Mouse (Mus musculus): ENCODE measurements at regions not wholly inside any gene's neighbourhood (a gene's known extent, or its start where the extent isn't known, plus 50 kb on each side); places are given as distances from the start of the nearest gene placed in this dataset.

DNA sequence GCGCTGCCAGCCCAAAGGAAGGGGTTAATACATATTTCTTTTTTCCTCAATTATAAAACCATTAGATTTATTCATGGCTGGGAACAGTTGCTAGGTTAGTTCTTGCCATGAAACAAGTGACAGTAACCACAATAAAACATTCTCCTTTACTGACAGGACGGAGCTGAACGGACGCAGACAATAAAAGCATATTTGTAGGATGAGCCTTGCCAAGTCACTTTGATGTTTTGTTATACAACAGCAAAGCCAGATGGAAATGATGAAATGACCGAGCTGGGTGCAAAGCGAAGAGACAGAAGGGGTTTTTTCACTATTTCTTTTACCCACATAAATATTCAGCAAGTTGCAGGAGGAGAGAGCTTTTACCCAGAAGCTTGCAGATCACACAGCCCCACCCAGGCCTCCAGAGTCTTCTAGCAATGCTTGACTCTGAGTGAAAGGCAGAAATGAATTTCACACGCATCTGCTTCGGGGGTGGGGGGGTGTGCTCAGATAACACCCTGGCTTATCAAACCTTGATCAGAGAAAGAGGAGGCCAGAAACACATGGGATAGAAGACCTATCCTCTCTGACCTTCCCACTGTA lies 395.3 kb downstream of the Mtx2 start:
- DNase-seq (ENCODE audit: low read depth, low spot score), result no peak

DNA sequence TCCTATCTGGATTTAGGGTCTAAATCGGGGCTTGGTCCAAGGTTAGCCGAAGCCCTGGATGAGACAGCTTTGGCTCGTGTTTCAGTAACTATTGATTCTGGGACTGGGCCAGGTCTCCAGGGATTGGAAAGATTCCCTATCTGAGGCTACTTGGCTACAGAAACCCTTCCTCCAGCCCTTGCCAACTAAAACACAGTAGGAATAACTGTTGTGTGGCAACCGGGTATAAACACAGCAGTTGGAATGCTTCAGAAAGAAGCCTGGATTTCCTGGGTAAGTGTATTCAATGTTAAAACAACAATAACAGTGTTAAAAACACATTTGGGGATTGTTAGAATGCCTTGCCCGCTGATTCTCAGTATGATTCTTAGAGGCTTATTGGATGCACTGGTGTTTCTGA lies 398.8 kb downstream of the Mtx2 start:
- DNase-seq (ENCODE audit: low read depth, low spot score), result no peak

DNA sequence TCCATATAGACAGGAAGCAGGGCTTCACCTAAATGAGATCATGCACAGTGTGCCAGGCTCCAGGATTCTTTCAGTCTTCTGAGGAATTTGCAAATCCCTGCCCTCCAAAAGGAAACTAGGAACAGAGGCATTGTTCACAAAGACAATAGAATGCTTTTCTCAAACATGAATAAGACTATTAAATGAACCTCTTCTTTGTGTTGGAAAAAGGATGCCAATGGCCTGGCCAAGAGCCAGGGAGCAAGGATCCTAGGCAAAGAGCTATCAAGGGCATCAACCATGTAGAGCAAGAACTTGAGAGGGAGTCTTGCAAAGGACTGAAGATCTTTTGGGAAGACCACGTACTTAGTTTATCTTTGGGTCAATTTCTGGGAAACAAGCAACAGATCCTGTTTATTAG lies 415.4 kb downstream of the Mtx2 start:
- peak; percentile 15 for DNase-seq (ENCODE audit: low read depth, low spot score)

DNA sequence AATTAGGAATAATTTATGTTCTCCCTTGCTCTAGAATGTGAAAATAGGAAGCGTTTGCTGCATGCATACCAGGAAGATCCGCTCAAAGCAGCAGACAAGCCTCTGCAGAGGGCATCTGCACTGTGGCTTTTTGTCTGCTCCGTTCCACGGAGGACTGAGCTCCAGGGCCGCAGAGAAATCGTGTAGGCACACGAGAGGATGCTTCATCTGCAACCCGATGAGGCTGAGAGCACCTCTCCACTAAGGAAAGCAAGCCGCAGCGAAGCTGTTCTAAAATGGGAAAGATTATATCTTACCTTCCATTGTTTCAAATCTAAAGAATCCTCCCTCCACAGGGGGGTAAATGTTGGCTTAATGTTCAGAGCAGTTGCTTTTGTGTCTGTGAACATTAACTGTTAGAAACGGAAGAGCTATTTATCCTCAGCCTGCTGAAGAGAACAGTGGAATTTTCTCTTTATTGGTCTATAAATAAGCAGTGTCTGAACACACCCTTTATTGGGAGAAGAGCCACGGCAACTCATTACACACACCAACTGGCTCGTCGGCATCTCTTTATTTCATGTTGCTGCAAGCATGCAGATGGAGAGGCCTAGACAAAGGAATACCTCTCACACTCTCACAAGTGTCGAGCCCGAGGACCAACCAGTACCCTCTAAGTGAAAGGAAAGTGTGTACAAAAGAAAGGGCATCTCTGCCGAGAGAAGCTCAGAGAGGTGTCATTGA lies 414.6 kb upstream of the Hnrnpa3 start:
- no peak for DNase-seq (ENCODE audit: low read depth, low spot score)

DNA sequence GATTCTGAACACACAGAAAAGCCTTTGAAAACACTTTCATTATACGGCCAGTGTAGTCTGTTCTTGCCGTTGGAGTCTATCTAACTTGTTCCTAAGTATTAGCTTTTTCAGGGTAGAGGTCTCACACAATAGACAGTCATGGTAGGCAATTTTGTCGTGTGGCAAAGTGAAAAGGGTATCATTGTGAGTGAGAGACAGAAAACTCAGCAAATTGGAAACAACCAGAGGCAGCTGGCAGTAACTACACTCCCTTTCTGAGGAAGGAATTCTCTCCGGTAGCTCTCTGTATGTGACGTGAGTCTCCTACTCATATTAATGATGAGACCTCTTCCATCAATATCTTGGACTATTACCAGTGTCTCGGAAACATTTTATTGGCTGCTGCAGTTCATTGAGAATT lies 413.8 kb upstream of the Hnrnpa3 start:
- no peak for DNase-seq (ENCODE audit: low read depth, low spot score)

DNA sequence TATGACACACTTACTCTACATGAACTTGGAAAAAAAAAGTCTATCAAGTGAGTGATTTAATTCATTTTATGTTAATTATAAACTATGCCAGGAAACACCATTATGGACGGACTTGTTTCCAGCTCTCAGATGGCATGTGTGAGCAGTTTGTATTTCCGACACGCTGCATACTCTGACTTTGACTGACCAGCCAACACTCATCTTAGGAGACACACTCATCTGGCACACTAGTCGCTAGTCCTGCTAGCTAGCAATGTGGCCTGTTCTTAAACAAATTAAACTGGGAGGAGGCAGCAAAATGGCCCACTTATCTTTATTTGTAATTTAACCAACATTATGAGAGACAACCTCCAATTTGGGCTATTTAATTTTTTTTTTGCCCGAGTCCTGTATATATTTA lies 413.4 kb upstream of the Hnrnpa3 start:
- DNase-seq (ENCODE audit: low read depth, low spot score), result no peak

DNA sequence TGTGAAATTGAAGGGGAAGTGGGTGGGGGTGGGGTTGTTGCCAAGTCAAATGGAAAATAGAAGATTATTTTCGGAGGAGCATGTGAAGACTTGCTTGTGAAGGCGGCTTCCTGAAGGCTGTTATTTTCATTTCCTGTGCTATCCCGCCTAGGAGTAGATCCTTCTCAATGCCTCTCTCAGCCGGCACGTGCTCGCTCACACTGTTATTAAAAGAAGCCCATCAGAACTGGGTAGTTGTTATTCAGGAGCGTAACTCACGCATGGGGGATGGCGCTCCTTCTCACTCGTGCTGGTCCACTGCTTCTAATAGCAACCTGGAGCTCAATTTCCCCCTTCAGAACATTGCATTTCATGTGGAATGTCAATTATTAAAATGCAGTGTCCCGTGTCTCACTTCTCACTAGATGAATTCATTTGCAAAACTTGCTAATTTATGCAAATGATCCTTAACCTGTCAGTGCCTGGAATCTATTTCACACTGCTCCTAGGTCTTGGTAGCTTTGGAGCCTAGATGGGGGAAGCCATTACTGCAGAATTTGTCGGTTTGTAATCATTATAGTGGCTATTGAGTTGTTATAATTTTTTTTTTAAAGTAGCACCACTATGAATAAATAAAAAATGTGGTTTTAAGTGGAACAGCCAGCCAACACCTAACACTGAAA lies 412.8 kb upstream of the Hnrnpa3 start:
- peak; percentile 16 for DNase-seq (ENCODE audit: low read depth, low spot score)

DNA sequence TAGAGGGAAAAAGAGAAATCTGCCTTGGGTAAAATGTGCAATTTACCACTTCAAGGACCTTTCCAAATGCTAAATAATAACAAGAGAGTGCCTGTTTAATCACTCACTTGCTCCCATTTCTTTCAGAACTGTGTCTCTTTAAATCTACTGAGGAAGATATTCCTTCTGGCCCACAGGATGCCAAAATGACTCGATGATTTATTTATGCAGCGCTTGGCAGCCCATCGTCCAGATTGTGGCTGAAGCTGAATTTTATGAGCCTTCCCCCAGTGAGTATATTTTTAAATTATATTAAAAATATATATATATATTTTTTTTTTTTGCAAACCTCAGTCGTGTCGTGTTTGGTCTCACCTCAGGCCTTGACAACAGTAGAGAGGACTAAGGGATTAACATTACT lies 410.8 kb upstream of the Hnrnpa3 start:
- DNase-seq (ENCODE audit: low read depth, low spot score), result no peak

DNA sequence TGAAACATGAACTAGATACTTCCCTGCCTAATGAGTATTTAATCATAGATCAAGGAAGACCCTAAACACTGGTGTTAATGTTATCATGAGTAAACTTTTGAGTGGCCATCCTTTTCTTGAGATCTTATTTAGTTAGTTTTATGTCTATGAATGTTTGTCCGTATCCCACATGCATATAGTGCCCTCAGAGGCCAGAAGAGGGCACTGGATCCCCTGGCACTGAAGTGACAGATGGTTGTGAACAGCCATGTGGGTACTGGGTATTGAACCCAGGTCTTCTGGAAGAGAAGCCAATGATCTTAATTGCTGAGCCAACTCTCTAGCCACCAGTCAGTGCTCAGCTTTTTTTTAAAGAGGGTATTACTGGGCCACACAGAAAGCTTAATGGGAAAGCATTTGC lies 408.6 kb upstream of the Hnrnpa3 start:
- no peak for DNase-seq (ENCODE audit: low read depth, low spot score)

DNA sequence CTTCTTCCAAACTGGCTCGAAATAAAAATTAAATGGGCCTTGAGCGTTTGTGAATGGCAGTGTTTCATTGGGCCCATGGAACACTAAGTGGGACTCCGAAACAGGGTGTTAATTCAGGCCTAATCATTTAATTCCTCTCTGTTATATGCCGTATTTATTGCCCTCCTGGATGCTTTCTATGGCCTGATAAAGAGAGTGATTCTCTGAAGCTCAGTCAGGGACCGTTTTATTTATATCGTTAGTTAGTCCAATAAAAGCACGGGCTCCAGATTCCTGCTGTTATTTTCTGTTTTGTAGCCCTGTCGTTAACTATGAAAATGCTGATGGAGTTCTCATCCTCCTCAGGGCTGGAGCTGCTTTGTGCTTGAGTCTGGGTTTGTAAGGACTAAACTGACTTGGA lies 406.2 kb upstream of the Hnrnpa3 start:
- no peak for DNase-seq (ENCODE audit: low read depth, low spot score)

DNA sequence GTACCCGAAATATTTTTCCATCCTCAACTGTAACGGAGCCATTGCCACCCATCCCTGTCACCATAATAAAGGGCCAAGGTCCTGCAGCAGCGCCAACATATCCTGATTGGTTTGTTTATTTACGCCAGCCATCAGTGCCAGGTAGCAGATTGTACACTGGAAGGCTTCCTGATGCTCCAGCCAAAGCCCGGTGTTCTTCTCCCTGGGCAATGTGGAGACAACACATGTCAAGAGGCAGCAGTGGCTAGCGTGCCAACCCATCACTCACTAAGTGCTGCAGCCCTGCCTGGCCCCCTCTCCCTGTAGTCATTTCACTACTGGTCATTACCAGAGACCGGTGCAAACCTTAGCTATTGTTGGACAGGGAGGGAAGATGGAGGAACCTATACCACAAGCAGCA lies 393.8 kb upstream of the Hnrnpa3 start:
- DNase-seq (ENCODE audit: low read depth, low spot score), result no peak

DNA sequence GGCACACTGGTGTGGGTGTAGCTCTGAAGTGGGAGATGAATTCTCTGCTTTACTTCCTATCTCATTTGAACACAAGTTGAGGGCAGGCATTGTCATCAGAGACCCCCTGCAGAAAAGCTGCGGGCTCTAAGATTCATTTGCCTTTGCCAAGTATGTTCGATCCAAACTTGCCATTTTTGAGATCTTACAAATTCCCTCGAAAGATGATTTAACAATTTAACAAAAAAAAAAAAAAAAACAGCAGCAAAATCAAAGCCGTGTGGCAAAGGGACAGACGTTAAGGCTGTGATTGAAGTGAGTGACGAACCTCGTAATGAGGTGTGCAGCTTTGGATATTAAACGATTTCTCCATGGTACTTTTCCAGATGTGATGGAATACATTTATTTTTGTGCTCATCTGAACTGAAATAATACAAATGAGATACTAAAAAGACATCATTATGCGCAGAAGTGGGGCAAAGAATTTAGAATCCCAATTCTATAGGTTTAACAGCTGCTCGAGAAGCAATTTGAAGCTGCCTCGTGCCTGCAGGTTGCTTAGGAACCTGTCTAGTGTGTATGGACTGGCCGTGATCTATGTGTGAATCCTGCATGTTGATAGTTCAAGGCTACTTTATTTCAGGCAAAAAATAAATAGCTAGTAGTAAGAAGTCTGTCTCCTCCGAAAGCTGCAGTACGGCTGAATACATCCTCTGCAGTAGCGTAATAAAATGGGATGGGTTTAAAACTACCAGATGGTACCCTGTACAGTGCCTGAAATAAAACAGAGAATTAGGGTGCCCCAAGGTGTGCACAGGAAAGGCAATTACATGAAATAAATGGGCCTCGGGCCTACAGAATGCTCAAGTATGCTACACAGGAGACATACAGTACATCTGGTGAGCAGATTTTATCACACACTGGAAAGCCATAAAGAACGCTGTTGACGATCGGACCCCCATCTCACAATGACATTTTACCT lies 393.0 kb upstream of the Hnrnpa3 start:
- no peak for DNase-seq (ENCODE audit: low read depth, low spot score)

DNA sequence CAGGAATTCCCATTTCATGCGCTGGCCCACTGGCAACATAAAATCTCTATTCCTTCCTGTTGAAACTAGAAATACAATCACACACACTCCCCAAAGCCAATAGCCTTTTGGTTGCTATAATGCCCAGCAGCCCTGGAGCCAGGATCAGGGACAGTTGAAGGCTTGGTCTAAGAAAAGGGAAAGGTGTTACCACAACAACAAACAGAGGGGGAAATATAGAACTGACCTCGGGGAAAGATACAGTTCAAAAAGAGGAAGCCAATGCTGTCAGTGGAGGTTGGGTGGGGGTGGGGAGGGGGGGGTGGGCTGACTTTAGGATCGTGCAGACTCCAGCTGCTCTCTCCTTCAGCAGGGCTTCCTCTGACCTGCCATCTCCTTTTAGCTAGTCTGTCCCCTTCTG lies 391.1 kb upstream of the Hnrnpa3 start:
- DNase-seq (ENCODE audit: low read depth, low spot score), result no peak

DNA sequence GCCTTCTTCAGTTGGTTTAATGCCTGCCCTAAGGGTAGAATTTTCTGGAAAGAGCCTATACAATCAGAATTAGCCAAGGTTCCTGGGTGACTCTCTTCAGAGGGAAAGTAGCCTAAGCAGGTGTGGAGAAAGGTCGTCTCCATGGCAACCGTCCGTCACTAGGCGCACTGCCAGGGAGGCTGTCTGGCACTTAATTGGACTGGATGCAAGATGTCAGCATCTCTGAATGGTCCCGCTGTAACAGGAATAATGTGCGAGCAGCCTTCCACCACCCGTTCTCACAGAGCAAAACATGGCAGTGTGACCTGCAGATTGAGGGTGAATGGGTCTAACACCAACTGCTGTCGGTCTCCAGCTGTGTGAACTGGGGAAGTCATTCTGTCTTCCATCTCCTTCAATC lies 389.6 kb upstream of the Hnrnpa3 start:
- DNase-seq (ENCODE audit: low read depth, low spot score), result peak; percentile 80

DNA sequence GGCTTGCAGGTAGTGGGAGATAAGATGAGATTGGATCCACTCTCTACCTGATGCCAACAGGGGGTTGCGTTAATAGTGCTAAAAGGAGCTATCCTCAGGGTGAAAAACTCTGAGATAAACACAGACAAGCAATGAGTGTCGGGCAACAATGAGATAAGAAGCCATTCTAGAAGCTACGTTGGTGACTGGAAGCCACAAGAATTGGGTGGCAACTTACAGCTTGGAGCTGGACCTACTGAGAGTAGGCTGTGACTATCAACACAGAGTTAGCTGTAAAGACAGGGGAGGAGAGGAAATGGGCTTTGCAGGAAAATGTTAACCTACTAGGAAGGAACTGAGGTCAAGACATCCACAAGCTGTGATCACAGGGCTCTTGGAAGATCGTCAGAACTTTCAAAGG lies 388.9 kb upstream of the Hnrnpa3 start:
- no peak for DNase-seq (ENCODE audit: low read depth, low spot score)

DNA sequence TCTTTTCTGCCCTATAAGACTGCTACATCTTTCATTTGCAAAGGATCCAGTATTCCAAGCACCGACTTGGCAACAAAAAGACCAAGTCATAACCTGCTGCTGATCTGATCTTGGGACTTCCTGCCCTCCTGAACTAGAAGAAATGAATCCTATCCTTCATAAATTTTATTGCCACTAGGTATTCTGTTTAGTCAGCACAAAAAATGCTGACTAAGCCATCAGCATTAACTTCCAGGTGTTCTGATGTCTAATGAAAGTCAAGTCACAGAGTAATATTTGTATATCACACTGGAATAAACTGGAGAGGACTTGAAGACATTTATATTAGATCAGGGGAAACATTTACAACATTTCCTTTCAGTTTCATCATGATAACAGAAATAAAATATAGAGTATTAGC lies 371.2 kb upstream of the Hnrnpa3 start:
- no peak for DNase-seq (ENCODE audit: low read depth, low spot score)

DNA sequence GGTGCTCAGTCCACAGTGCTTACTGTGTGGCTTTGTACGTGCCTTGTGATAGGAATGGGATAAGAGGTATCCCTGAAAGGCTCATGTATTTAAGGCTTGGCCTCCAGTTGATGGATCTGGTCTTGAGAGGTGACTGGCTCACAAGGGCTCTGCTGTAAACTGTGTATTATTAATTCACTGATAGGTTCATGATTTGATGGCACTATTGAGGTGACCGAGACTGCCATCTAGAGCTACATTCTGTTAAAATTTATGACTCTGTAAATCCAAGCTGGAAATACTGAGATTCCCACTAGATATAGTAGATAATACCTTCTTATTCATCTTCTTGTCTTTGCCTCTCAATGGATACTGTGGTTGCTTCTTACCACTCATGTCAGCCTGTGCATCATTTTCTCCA lies 367.4 kb upstream of the Hnrnpa3 start:
- no peak for DNase-seq (ENCODE audit: low read depth, low spot score)

DNA sequence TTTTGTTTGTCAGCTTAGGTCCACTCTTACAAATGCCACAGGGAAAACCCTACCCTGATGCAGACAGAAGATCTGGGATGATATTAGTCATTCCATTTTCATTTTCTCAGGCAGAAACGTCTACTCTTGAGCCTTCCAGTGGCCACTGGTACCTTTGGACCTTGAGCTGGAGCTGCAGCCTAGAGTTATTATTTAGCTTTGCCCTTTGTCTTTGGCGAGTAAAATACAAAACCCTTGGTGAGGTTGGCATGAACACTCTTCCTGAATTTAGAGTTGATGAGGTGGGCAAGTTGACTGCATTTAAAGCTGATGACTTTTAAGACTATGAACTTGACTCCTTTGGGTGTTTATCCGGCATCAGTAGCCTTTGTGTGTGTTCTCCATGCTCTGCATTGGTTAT lies 352.2 kb upstream of the Hnrnpa3 start:
- DNase-seq (ENCODE audit: low read depth, low spot score), result no peak

DNA sequence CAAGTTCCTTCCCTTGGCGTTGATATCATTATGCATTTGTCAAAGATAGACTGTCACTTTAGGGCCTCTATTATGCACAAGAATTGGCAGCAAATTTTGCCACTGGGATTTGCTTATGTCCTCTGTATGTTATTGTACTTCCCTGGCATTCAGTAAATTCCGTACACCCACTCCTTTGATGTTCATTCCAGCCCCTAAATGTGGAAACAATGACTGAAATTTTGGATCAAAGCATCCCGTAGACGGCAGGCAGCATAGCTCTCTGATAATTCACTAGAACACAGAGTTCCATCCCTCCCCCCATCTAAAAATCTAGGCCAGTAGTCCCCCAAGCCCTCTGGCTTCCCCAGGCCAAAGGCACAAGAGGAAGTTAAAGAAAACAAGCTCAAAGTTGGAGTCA lies 347.9 kb upstream of the Hnrnpa3 start:
- DNase-seq (ENCODE audit: low read depth, low spot score), result no peak

DNA sequence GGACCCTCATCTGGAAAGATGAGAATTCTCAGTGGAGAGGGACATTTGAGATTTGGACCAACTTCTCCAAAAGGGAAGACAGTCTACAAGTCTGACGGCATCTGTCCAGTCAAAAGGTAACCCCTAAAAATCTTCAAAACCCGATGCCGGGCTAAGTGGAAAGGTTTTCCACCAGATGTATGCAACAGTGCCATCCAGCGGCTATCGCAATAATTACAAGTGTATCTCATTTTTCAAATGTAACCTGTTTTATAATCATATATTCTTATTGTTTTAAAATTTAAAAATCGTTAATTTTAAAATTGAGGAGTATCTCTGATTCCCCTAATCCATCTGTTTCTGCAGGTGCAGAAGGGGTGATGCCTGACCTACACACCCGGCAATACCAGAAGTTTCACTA lies 346.8 kb upstream of the Hnrnpa3 start:
- peak; percentile 7 for DNase-seq (ENCODE audit: low read depth, low spot score)

DNA sequence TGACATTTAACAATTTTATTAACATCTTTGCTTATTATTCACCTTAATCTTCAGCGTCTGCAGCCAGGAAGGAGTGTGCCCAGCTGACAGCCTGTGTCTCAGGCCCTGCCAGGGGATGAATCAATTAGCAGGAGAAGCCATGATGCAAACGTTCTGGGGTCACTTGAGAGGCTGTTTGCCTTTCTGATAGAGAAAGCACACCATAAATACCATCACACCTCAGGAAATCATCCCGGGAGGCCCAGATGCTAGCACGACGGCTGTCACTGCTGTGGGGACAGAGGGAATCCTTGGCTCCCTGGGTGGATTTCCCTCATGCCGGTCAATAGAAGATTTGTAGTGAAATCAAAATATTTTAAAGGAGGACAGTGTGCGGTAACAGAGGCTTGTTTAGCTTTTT lies 343.7 kb upstream of the Hnrnpa3 start:
- DNase-seq (ENCODE audit: low read depth, low spot score), result no peak

DNA sequence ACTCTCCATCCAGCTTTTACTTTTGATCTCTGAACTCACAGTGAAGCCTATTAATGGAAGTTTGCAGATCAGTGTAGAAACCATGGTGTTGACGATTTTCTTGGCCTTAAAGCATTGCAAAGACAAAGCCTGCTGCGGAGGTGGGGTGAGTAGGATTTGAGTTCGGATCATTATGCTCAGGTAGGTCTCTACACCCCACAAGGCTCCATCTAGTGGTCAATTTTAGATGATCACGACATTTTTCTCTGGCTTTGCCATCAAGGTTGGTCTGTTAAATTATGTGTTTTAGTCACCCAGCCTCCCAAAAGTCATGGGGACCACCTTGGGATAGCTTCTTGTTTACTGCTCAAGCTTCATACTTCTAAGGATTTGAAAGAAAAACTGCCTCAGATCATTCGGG lies 340.9 kb upstream of the Hnrnpa3 start:
- DNase-seq (ENCODE audit: low read depth, low spot score), result peak; percentile 21
